In the genomic region with DNA sequence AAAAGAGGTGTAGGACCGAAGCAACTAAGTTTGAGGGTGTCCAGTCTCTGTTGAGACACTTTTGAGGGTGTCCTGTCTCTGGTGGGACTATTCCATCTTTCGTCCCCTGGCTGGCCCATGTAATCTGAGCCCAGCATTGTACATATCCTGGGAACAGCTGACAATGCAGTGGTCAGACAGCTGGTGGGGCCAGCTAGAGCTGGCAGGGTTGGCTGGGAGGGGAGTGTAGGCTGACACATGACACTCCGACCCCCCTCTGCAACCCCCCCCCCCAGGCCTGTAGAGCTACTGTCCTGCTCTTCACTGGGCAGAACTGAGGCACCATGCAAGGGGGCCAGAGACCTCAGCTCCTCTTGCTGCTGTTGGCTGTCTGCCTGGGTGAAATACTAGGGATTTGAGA, we compare ENCODE assay signal across 21 mouse cellular contexts. TPM values are rescaled to one million over a fixed set of nuclear protein-coding genes. Genes with fewer than 3 reads are reported as not detected.
DNase-seq lines count a peak whose midpoint lies in the region; ATAC-seq and TF ChIP-seq lines count a peak whose summit lies in the region.
"Had no signal": no experiment of that assay in that cellular context is flagged by ENCODE, and none has a peak within 500 bp of the region (broad histone marks: within the 10 kb centered on the region; RNA-seq: fewer than 3 reads in every experiment).

No protein-coding gene starts in this region.

- peaks cover 27% of the 10 kb centered on the region for H3K27me3 ChIP-seq in hindbrain, embryonic 12.5 days
- no peaks in the 10 kb centered on the region for H3K27me3 ChIP-seq in hindbrain, postnatal 0 days (ENCODE audit: insufficient read depth, low read length)
- H3K27me3 ChIP-seq in lung, postnatal 0 days (replicated peaks; ENCODE audit: insufficient read depth, low read length), result 0 out of 2 replicates have a peak, but pooled peaks cover 6% of the 10 kb centered on the region
- H3K27me3 ChIP-seq in embryonic facial prominence, embryonic 12.5 days, result peaks cover 25% of the 10 kb centered on the region

- no peaks in the 10 kb centered on the region for H3K36me3 ChIP-seq in hindbrain, embryonic 12.5 days
- H3K36me3 ChIP-seq in hindbrain, postnatal 0 days (ENCODE audit: insufficient read depth, low read length), result no peaks in the 10 kb centered on the region
- no peaks in the 10 kb centered on the region for H3K36me3 ChIP-seq in lung, postnatal 0 days (ENCODE audit: insufficient read depth, low read length)
- no peaks in the 10 kb centered on the region for H3K36me3 ChIP-seq in embryonic facial prominence, embryonic 12.5 days
- H3K36me3 ChIP-seq: midbrain, embryonic 12.5 days; neural tube, embryonic 12.5 days had no signal

- H3K4me3 ChIP-seq in hindbrain, embryonic 12.5 days, result no peak overlapping the region
- H3K4me3 ChIP-seq in hindbrain, postnatal 0 days (ENCODE audit: low read length), result no peak overlapping the region
- H3K4me3 ChIP-seq in lung, postnatal 0 days (ENCODE audit: low read depth, low read length), result no peak overlapping the region
- no peak overlapping the region for H3K4me3 ChIP-seq in embryonic facial prominence, embryonic 12.5 days
- H3K4me3 ChIP-seq: midbrain, embryonic 12.5 days; neural tube, embryonic 12.5 days had no signal

- peaks cover 5% of the 10 kb centered on the region; the same call in 1 of the 2 replicates for H3K4me1 ChIP-seq in hindbrain, embryonic 12.5 days
- H3K4me1 ChIP-seq in hindbrain, postnatal 0 days (ENCODE audit: insufficient read depth, low read length), result no peaks in the 10 kb centered on the region
- no peaks in the 10 kb centered on the region for H3K4me1 ChIP-seq in lung, postnatal 0 days (ENCODE audit: insufficient read depth, low read depth, low read length)
- peaks cover 6% of the 10 kb centered on the region for H3K4me1 ChIP-seq in embryonic facial prominence, embryonic 12.5 days
- H3K4me1 ChIP-seq: midbrain, embryonic 12.5 days; neural tube, embryonic 12.5 days had no signal

- peak overlapping the region; percentile 8; the same call in 1 of the 2 replicates for H3K9ac ChIP-seq in hindbrain, embryonic 12.5 days
- no peak overlapping the region for H3K9ac ChIP-seq in hindbrain, postnatal 0 days (replicated peaks; ENCODE audit: low read length)
- H3K9ac ChIP-seq in lung, postnatal 0 days (replicated peaks; ENCODE audit: low read depth), result no peak overlapping the region
- peak overlapping the region; percentile 30; the same call in 1 of the 2 replicates for H3K9ac ChIP-seq in embryonic facial prominence, embryonic 12.5 days
- H3K9ac ChIP-seq: hindbrain, embryonic 14.5 days; midbrain, embryonic 12.5 days; neural tube, embryonic 12.5 days had no signal

- H3K4me2 ChIP-seq in hindbrain, embryonic 12.5 days (replicated peaks), result no peak overlapping the region
- no peak overlapping the region for H3K4me2 ChIP-seq in hindbrain, postnatal 0 days (ENCODE audit: low read depth, low read length)
- H3K4me2 ChIP-seq in lung, postnatal 0 days (replicated peaks; ENCODE audit: low read depth, low read length), result no peak overlapping the region
- H3K4me2 ChIP-seq in embryonic facial prominence, embryonic 12.5 days (replicated peaks), result no peak overlapping the region; the same call in 1 of the 2 replicates
- H3K4me2 ChIP-seq: hindbrain, embryonic 14.5 days; midbrain, embryonic 12.5 days; neural tube, embryonic 12.5 days had no signal

- no peak overlapping the region for H3K27ac ChIP-seq in hindbrain, embryonic 12.5 days
- no peak overlapping the region for H3K27ac ChIP-seq in hindbrain, postnatal 0 days
- H3K27ac ChIP-seq in lung, postnatal 0 days (ENCODE audit: low read length), result no peak overlapping the region
- no peak overlapping the region for H3K27ac ChIP-seq in embryonic facial prominence, embryonic 12.5 days
- H3K27ac ChIP-seq: hindbrain, embryonic 14.5 days; midbrain, embryonic 12.5 days; neural tube, embryonic 12.5 days had no signal

- no peak for DNase-seq in hindbrain, postnatal 0 days (ENCODE audit: low spot score)
- DNase-seq in lung, postnatal 0 days (ENCODE audit: low spot score), result no peak
- DNase-seq in lung, adult 18-20 months, result no peak
- peak; percentile 32 for DNase-seq in mesoderm, embryonic 11.5 days (ENCODE audit: low read depth, low spot score)
- DNase-seq in heart, adult 11 months, result no peak
- no peak for DNase-seq in layer of hippocampus, adult 9-11 months
- DNase-seq: cerebellum, postnatal 10 days; heart, adult 18-20 months; kidney, adult 9 months; right cerebral cortex, postnatal 25 days had no signal

- no peak for ATAC-seq in hindbrain, embryonic 12.5 days (ENCODE audit: low FRiP score)
- no peak for ATAC-seq in hindbrain, postnatal 0 days
- ATAC-seq in lung, postnatal 0 days, result peak; percentile 73
- ATAC-seq in embryonic facial prominence, embryonic 12.5 days (ENCODE audit: insufficient number of reproducible peaks, insufficient read depth, low FRiP score, low TSS enrichment), result peak; percentile 52; the same call in 1 of the 2 replicates
- ATAC-seq: forebrain, embryonic 16.5 days had no signal

- no peak for TF ChIP-seq CTCF in hindbrain, postnatal 0 days (IDR thresholded peaks at IDR 0.05; ENCODE audit: low read depth)
- TF ChIP-seq CTCF in lung, postnatal 0 days (IDR thresholded peaks at IDR 0.05), result no peak

- WGBS in hindbrain, embryonic 12.5 days, result 37% methylated on average over 3 of the region's 3 CpGs
- WGBS in hindbrain, postnatal 0 days, result 49% methylated on average over 3 of the region's 3 CpGs
- 21% methylated on average over 3 of the region's 3 CpGs for WGBS in lung, postnatal 0 days
- 31% methylated on average over 3 of the region's 3 CpGs for WGBS in embryonic facial prominence, embryonic 12.5 days

- TF ChIP-seq EP300 in lung, postnatal 0 days (IDR thresholded peaks at IDR 0.05), result no peak

- no peaks in the 10 kb centered on the region for H3K9me3 ChIP-seq in hindbrain, embryonic 12.5 days (replicated peaks)
- H3K9me3 ChIP-seq in hindbrain, postnatal 0 days (ENCODE audit: low read length), result no peaks in the 10 kb centered on the region
- H3K9me3 ChIP-seq in lung, postnatal 0 days (ENCODE audit: low read length), result no peaks in the 10 kb centered on the region
- H3K9me3 ChIP-seq in embryonic facial prominence, embryonic 12.5 days, result no peaks in the 10 kb centered on the region
- H3K9me3 ChIP-seq: midbrain, embryonic 12.5 days; neural tube, embryonic 12.5 days had no signal

RNA-seq across cellular contexts. Expression of a gene that starts 1.0 kb away (rescaled TPM):
- polyA plus RNA-seq in hindbrain, embryonic 12.5 days (2016; fragmentation: Nextera tagmentation; extraction: Ambion mirVana), result 0.90 and 3.0 TPM in 2 replicates
- 0.22 TPM in 1 of 2 replicates, not detected in the other for total RNA-seq in hindbrain, postnatal 0 days (2014; rRNA removed)
- polyA plus RNA-seq in hindbrain, postnatal 0 days (2015; fragmentation: Nextera tagmentation; extraction: Ambion mirVana), result 0.06 TPM in 1 of 2 replicates, not detected in the other
- 0.04 TPM in 1 of 2 replicates, not detected in the other for polyA plus RNA-seq in lung, postnatal 0 days (2015; fragmentation: Nextera tagmentation; extraction: Ambion mirVana)
- polyA plus RNA-seq in embryonic facial prominence, embryonic 12.5 days (2016; fragmentation: Nextera tagmentation; extraction: Ambion mirVana), result 6.0 and 9.8 TPM in 2 replicates
- total RNA-seq: gastrocnemius, adult 18-20 months; heart, adult 18-20 months; layer of hippocampus, postnatal 25 days; left cerebral cortex, postnatal 25 days had no signal
- polyA plus RNA-seq: forebrain, embryonic 16.5 days; hindbrain, embryonic 14.5 days; midbrain, embryonic 12.5 days; testis, adult 2 months had no signal

RNA-seq across cellular contexts. Expression of a gene that starts 8.2 kb away (rescaled TPM):
- 148 and 150 TPM in 2 replicates for polyA plus RNA-seq in hindbrain, embryonic 12.5 days (2016; fragmentation: Nextera tagmentation; extraction: Ambion mirVana)
- total RNA-seq in hindbrain, postnatal 0 days (2014; rRNA removed), result 60.4 and 68.1 TPM in 2 replicates
- 99.7 and 103 TPM in 2 replicates for polyA plus RNA-seq in hindbrain, postnatal 0 days (2015; fragmentation: Nextera tagmentation; extraction: Ambion mirVana)
- 110 and 118 TPM in 2 replicates for polyA plus RNA-seq in lung, postnatal 0 days (2015; fragmentation: Nextera tagmentation; extraction: Ambion mirVana)
- 179 and 182 TPM in 2 replicates for polyA plus RNA-seq in embryonic facial prominence, embryonic 12.5 days (2016; fragmentation: Nextera tagmentation; extraction: Ambion mirVana)

RNA-seq across cellular contexts. Expression of a gene that starts 15.1 kb away (rescaled TPM):
- polyA plus RNA-seq in hindbrain, embryonic 12.5 days (2016; fragmentation: Nextera tagmentation; extraction: Ambion mirVana), result 0.14 and 0.64 TPM in 2 replicates
- not detected in 2 replicates for total RNA-seq in hindbrain, postnatal 0 days (2014; rRNA removed)
- polyA plus RNA-seq in hindbrain, postnatal 0 days (2015; fragmentation: Nextera tagmentation; extraction: Ambion mirVana), result not detected in 2 replicates
- not detected in 2 replicates for polyA plus RNA-seq in lung, postnatal 0 days (2015; fragmentation: Nextera tagmentation; extraction: Ambion mirVana)
- polyA plus RNA-seq in embryonic facial prominence, embryonic 12.5 days (2016; fragmentation: Nextera tagmentation; extraction: Ambion mirVana), result 1.2 and 1.6 TPM in 2 replicates
- total RNA-seq: heart, adult 18-20 months; layer of hippocampus, postnatal 25 days; left cerebral cortex, postnatal 25 days had no signal
- polyA plus RNA-seq: forebrain, embryonic 16.5 days; heart, postnatal 0 days; hindbrain, embryonic 14.5 days; midbrain, embryonic 12.5 days had no signal

RNA-seq across cellular contexts. Expression of a gene that starts 22.4 kb away (rescaled TPM):
- 3.6 and 9.3 TPM in 2 replicates for polyA plus RNA-seq in hindbrain, embryonic 12.5 days (2016; fragmentation: Nextera tagmentation; extraction: Ambion mirVana)
- 0.29 and 0.31 TPM in 2 replicates for total RNA-seq in hindbrain, postnatal 0 days (2014; rRNA removed)
- polyA plus RNA-seq in hindbrain, postnatal 0 days (2015; fragmentation: Nextera tagmentation; extraction: Ambion mirVana), result 0.46 and 0.47 TPM in 2 replicates
- not detected in 2 replicates for polyA plus RNA-seq in lung, postnatal 0 days (2015; fragmentation: Nextera tagmentation; extraction: Ambion mirVana)
- 1.1 and 2.6 TPM in 2 replicates for polyA plus RNA-seq in embryonic facial prominence, embryonic 12.5 days (2016; fragmentation: Nextera tagmentation; extraction: Ambion mirVana)
- total RNA-seq: gastrocnemius, adult 18-20 months; heart, adult 18-20 months had no signal
- polyA plus RNA-seq: heart, postnatal 0 days had no signal

RNA-seq across cellular contexts. Expression of a gene that starts 49.2 kb away (rescaled TPM):
- 29.2 and 33.6 TPM in 2 replicates for polyA plus RNA-seq in hindbrain, embryonic 12.5 days (2016; fragmentation: Nextera tagmentation; extraction: Ambion mirVana)
- total RNA-seq in hindbrain, postnatal 0 days (2014; rRNA removed), result 45.6 and 50.0 TPM in 2 replicates
- polyA plus RNA-seq in hindbrain, postnatal 0 days (2015; fragmentation: Nextera tagmentation; extraction: Ambion mirVana), result 35.6 and 36.2 TPM in 2 replicates
- 0.17 and 0.39 TPM in 2 replicates for polyA plus RNA-seq in lung, postnatal 0 days (2015; fragmentation: Nextera tagmentation; extraction: Ambion mirVana)
- 1.9 and 2.3 TPM in 2 replicates for polyA plus RNA-seq in embryonic facial prominence, embryonic 12.5 days (2016; fragmentation: Nextera tagmentation; extraction: Ambion mirVana)
- total RNA-seq: gastrocnemius, adult 18-20 months; heart, adult 18-20 months had no signal

Comparison
In these comparisons a context has a peak if more than half of its experiments do, and no peak if none do; other contexts are left out.
1. H3K9ac ChIP-seq: peak in hindbrain, embryonic 12.5 days (single experiment) and embryonic facial prominence, embryonic 12.5 days (single experiment); none in hindbrain, postnatal 0 days (single experiment) and lung, postnatal 0 days (single experiment).
2. ATAC-seq: peak in lung, postnatal 0 days (single experiment) and embryonic facial prominence, embryonic 12.5 days (single experiment); none in hindbrain, embryonic 12.5 days (single experiment) and hindbrain, postnatal 0 days (single experiment).